Mouse (Mus musculus) liver, adult 2 months (tissue): ENCODE measurements around the gene Bnc2.

ENCODE experiments used
- CTCF ChIP-seq: fragments of 200-500 bp; IDR thresholded peaks from 2 replicates; pipeline ENCODE4 v1.5.1; 2011; ENCODE audit warnings: low read depth, low read length, control low read depth
- POLR2A ChIP-seq: fragments of 200-500 bp; IDR thresholded peaks from 2 replicates; pipeline ENCODE4 v1.6.1; 2011; ENCODE audit warnings: low read length, control low read depth; ENCODE audit not compliant: insufficient read depth; ENCODE audit errors: extremely low read depth

- no peak for TF ChIP-seq POLR2A
- TF ChIP-seq CTCF, result no peak
Observed at GRCm38 (mm10) chr4:84329651-84330050, 345.4 kb downstream of the Bnc2 start.
